Mouse (Mus musculus) megakaryocyte, embryonic 14.5 days (primary cell): ENCODE measurements around the gene Cmtr1.

Source experiments
- FLI1 ChIP-seq: IDR thresholded peaks from 2 replicates; pipeline ENCODE4 v1.6.1; 2012; ENCODE audit warnings: low read length, inconsistent platforms, mixed read lengths
- GATA1 ChIP-seq: IDR thresholded peaks from 3 replicates; pipeline ENCODE4 v1.6.1; 2012; ENCODE audit warnings: mixed read lengths, low read length, inconsistent platforms, borderline replicate concordance

DNA sequence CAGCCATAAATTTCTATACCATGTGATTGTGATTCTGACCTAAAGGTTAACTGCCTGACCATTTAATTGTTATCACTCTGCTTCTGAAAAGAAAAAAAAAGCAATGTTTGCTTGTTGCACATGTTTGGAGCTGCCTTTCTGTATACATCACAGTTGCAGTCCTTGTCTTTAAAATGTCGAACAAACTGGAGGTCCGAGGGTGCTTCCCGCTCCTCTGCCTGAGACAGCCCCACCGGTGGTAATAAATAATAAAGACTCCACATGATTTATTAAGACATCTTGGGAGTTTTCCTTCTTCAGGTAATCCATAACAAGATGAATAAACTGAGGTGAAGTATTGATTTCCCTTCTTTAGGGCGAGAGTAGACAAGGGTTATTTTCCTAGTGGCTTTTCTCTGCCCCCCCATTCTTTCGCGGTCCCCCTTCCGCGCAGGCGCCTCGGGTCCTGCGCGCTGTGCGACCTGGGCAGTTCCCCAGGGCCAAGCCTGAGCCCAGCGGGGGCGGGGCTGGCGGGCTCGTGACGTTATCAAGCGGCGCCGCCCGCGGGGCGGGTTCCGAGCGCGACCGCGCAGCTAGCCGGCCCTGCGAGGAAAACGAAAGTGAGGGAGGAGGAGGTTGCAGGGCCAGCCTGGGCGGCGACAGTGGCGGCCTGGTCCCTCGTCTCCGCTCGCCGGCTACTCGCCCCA is at the start of gene Cmtr1:
- no peak for TF ChIP-seq FLI1
- TF ChIP-seq GATA1: no peak
